Mouse (Mus musculus): ENCODE results near the gene Msx2. TPM values are rescaled to one million over a fixed set of nuclear protein-coding genes. Genes with fewer than 3 reads are reported as not detected.

Gene Msx2
- polyA plus RNA-seq, 1 experiment from 2014 or later: 2.9 TPM

DNA sequence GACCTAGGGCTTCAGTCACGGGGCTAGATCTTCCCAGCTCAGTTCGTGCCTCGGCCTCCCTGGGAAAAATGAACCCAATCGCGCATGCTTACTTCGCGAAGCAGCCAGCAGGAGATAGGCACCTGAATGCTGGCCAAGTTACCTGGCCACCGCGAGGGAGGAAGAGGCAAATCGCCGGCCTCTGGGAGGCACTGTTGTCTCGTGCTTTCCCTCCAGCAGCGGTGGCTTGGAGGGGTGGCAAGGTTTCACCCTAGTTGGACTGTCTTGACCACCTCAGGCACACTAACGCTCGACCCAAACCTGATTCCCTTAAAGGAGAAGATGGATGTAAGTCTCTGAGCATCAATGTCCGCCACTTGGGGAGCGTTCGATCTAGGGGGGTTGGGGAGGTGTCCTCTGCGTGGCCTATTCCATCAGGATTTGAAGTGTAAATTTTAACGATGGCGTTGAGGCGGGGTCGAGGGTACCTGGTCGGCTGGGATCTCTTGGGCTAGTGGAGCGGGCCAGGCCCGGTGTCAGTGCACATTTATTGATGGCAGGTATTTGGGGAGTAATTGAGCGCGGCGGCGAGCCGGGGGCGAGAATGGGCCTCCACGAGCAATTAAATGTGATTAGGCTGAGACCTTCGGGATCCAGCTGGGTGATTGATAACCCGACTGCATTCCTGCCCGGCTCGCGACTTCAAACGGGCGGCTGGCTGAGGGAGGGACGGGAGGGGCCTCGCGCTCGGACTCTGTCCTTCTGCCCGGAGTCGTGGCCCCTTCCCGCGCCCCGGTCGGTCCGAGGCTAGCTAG lies 10.8 kb downstream of the Msx2 start:
- Histone ChIP-seq H3K27me3 (ENCODE audit: control insufficient read depth, insufficient read depth, low read length) (peaks cover 75% of the 10 kb centered on the region), H3K4me2 (replicated peaks) (peak overlapping the region; percentile 59), H3K4me3 (replicated peaks; ENCODE audit: low read length) (peak overlapping the region; percentile 25), H3K4me1 (replicated peaks; ENCODE audit: control insufficient read depth, insufficient read depth, low read length) (peaks cover 15% of the 10 kb centered on the region; the same call in 1 of the 2 replicates), H3K36me3 (replicated peaks; ENCODE audit: control insufficient read depth, insufficient read depth) (no peaks in the 10 kb centered on the region), H3K27ac (no peak overlapping the region), H3K9me3 (ENCODE audit: control insufficient read depth, low read length) (no peaks in the 10 kb centered on the region), H3K9ac (peak overlapping the region; percentile 21; the same call in 1 of the 2 replicates)
- DNase-seq (ENCODE audit: low spot score) (peak; percentile 60), ATAC-seq (ENCODE audit: low FRiP score) (0 out of 2 replicates have a peak, but pooled peaks have one; percentile 35)
- under 1% methylated on average over 51 of the region's 51 CpGs for WGBS

DNA sequence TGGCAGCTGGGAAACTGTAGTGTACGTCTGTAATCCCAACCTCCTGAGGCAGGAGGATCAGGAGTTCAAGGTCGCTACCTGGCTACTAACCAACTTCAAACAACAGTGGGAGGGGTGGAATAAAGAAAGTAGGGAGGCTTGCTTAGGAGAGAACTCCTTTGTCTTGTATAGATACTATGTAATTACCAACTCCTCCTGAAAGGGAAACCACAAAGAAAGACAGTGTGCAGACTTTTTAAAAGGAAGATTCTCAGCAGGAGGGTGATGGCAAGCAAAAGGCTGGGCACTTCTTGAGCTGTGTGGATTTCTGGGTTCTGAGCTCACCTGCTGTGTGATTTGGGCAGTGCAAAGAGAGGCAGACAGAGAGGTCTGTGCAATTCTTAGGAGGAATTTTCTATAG lies 11.5 kb downstream of the Msx2 start:
- ATAC-seq (ENCODE audit: low FRiP score) (no peak), DNase-seq (ENCODE audit: low spot score) (no peak)
- no peaks in the 10 kb centered on the region for H3K9me3 ChIP-seq (ENCODE audit: control insufficient read depth, low read length)
- H3K27ac ChIP-seq: no peak overlapping the region
- peaks cover 15% of the 10 kb centered on the region; the same call in 1 of the 2 replicates for H3K4me1 ChIP-seq (replicated peaks; ENCODE audit: control insufficient read depth, insufficient read depth, low read length)
- H3K4me3 ChIP-seq (replicated peaks; ENCODE audit: low read length): no peak overlapping the region
- 23% methylated on average over 2 of the region's 2 CpGs for WGBS
- H3K4me2 ChIP-seq (replicated peaks): peak overlapping the region; percentile 59; the same call in 1 of the 2 replicates
- no peak overlapping the region for H3K9ac ChIP-seq
- peaks cover 68% of the 10 kb centered on the region for H3K27me3 ChIP-seq (ENCODE audit: control insufficient read depth, insufficient read depth, low read length)
- no peaks in the 10 kb centered on the region for H3K36me3 ChIP-seq (replicated peaks; ENCODE audit: control insufficient read depth, insufficient read depth)

DNA sequence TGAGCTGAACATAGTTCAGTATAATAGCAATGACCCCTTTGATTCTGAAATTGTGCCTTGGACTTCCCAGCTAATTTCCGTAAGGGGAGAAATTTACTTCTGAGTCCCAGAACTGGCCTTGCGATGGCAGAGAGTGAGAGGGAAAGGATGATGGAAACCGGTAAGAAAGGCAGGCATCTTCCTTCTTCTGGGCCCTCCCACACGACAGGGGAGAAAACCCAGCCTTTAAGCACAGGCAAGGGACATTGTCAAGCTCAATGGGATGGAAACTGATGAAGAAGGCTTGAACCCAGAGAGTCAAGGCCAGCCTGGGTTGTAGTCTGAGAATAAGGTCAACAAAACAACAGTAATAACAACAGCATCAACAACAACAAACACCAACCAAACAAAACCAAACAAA lies 14.1 kb downstream of the Msx2 start:
- WGBS: 64% methylated on average over 4 of the region's 4 CpGs
- Histone ChIP-seq H3K36me3 (replicated peaks; ENCODE audit: control insufficient read depth, insufficient read depth) (no peaks in the 10 kb centered on the region), H3K4me1 (replicated peaks; ENCODE audit: control insufficient read depth, insufficient read depth, low read length) (peaks cover 29% of the 10 kb centered on the region; the same call in 1 of the 2 replicates), H3K9ac (no peak overlapping the region), H3K4me2 (replicated peaks) (no peak overlapping the region), H3K9me3 (ENCODE audit: control insufficient read depth, low read length) (no peaks in the 10 kb centered on the region), H3K4me3 (replicated peaks; ENCODE audit: low read length) (no peak overlapping the region), H3K27me3 (ENCODE audit: control insufficient read depth, insufficient read depth, low read length) (peaks cover 44% of the 10 kb centered on the region), H3K27ac (no peak overlapping the region)
- ATAC-seq (ENCODE audit: low FRiP score) (no peak), DNase-seq (ENCODE audit: low spot score) (no peak)

DNA sequence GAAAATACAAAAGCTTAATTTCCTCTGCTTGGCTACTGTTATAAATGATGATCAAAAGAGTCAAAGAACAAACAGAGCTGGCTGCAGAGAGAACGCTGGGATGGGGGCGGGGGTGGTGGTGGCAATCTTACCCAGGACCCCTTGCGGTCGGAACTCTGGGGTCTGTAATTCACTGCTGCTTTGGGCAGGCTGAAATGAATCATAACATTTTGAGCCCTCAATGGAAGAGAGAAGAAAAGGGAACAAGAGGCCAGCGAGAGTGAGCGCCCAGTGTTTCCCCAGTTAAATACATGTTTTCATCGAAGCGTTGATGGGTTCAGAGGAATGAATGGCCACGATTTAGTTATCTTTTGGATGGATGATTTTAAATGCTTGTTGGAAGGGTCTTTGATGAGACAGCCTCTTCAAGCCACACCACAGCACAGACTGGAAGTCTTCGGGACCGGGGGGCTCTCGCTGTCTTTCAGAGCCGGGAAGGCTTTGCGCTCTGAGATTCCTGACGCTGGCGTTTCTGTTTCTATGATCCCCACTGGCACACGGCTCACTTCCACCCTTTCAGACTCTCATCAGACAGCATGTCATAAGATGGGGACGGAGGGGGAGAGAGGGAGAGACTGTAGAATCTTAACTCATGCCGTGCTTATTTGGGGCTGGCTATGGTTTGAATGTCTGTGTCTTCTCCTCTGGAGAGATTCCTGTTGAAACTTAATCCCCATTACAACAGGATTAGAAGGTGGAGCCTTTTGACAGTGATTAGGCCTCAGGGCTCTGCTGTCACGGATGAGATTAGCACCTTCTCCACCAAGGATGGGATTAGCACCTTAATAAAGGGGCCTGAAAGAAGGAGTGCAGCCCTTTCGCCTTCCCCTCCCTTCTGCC lies 17.8 kb downstream of the Msx2 start:
- Histone ChIP-seq H3K9ac (peak overlapping the region; percentile 66), H3K27me3 (ENCODE audit: control insufficient read depth, insufficient read depth, low read length) (peaks cover 8% of the 10 kb centered on the region), H3K4me1 (replicated peaks; ENCODE audit: control insufficient read depth, insufficient read depth, low read length) (peaks cover 14% of the 10 kb centered on the region; the same call in 1 of the 2 replicates), H3K27ac (peak overlapping the region; percentile 47), H3K9me3 (ENCODE audit: control insufficient read depth, low read length) (no peaks in the 10 kb centered on the region), H3K36me3 (replicated peaks; ENCODE audit: control insufficient read depth, insufficient read depth) (no peaks in the 10 kb centered on the region), H3K4me3 (replicated peaks; ENCODE audit: low read length) (peak overlapping the region; percentile 25), H3K4me2 (replicated peaks) (peak overlapping the region; percentile 59)
- DNase-seq (ENCODE audit: low spot score): no peak
- peak; percentile 70; the same call in 1 of the 2 replicates for ATAC-seq (ENCODE audit: low FRiP score)
- WGBS: 4% methylated on average over 21 of the region's 21 CpGs

DNA sequence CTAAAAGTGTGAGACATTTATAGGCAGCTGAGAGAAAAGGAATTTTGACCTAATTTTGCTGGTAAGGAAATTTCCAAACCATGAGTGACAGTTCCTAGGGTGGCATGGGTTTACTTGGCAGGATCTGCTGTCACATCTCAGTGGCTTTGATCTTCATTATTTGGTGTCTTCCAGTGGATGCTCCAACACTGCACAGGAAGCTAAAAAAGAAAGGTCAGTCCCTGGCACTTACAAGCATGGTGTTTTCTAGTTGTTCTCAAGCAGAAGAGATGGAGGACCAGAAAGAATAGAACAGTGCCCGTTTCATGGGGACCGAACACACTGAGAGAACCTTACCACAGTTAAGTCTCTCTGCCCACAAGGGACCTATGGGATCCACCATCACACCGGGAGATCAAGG lies 18.9 kb downstream of the Msx2 start:
- Histone ChIP-seq H3K4me2 (replicated peaks) (no peak overlapping the region), H3K36me3 (replicated peaks; ENCODE audit: control insufficient read depth, insufficient read depth) (no peaks in the 10 kb centered on the region), H3K4me1 (replicated peaks; ENCODE audit: control insufficient read depth, insufficient read depth, low read length) (peaks cover 14% of the 10 kb centered on the region; the same call in 1 of the 2 replicates), H3K9ac (no peak overlapping the region), H3K9me3 (ENCODE audit: control insufficient read depth, low read length) (no peaks in the 10 kb centered on the region), H3K4me3 (replicated peaks; ENCODE audit: low read length) (no peak overlapping the region), H3K27me3 (ENCODE audit: control insufficient read depth, insufficient read depth, low read length) (peaks cover 5% of the 10 kb centered on the region; the same call in 1 of the 2 replicates), H3K27ac (no peak overlapping the region)
- WGBS: 80% methylated on average over 3 of the region's 3 CpGs
- no peak for ATAC-seq (ENCODE audit: low FRiP score)
- DNase-seq (ENCODE audit: low spot score): no peak

DNA sequence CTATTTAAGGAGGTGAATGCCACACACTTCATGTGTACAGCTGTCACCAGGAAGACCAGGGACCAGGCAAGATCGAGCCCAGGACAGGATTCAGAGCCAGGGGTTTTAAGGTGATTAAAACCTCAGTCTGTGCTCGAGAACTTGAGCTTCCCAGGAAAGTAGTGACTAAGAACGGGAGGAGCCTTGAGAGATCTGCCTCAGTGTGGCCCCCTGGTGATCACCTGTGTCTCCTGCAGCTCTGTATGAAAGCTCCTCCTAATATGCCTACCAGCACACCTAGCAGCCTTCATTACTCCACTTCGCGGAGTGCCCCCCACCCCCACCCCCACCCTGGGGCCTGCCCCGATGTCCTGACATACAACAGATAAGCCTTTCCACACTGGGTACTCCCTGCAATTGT lies 25.3 kb downstream of the Msx2 start:
- H3K27me3 ChIP-seq (ENCODE audit: control insufficient read depth, insufficient read depth, low read length): no peaks in the 10 kb centered on the region
- WGBS: 32% methylated on average over 6 of the region's 6 CpGs
- no peak for ATAC-seq (ENCODE audit: low FRiP score)
- peaks cover 1% of the 10 kb centered on the region; the same call in 1 of the 2 replicates for H3K4me1 ChIP-seq (replicated peaks; ENCODE audit: control insufficient read depth, insufficient read depth, low read length)
- no peak overlapping the region for H3K9ac ChIP-seq
- no peak overlapping the region for H3K4me2 ChIP-seq (replicated peaks)
- no peaks in the 10 kb centered on the region for H3K36me3 ChIP-seq (replicated peaks; ENCODE audit: control insufficient read depth, insufficient read depth)
- DNase-seq (ENCODE audit: low spot score): no peak
- no peaks in the 10 kb centered on the region for H3K9me3 ChIP-seq (ENCODE audit: control insufficient read depth, low read length)
- H3K4me3 ChIP-seq (replicated peaks; ENCODE audit: low read length): no peak overlapping the region
- no peak overlapping the region for H3K27ac ChIP-seq

DNA sequence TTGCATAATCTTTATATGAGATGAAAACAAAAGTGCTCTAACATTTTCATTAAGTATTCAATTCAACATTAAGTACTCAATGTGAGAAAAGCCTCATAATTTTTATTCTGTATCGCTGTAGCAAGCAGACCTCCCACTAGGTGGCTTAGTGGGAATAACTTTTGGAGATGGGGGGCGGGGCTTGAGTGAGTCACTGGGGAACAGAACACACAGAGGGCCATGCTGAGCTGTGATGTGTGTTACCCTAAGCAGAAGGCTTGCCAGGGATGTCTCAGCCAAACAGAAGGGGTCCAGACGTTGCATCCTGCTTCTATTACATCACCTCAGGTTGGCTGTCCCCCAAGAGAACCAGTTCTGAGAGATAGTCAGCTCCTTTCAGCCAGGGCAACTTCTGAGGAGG lies 29.3 kb downstream of the Msx2 start:
- Histone ChIP-seq H3K4me1 (replicated peaks; ENCODE audit: control insufficient read depth, insufficient read depth, low read length) (peaks cover 7% of the 10 kb centered on the region), H3K36me3 (replicated peaks; ENCODE audit: control insufficient read depth, insufficient read depth) (no peaks in the 10 kb centered on the region), H3K27ac (no peak overlapping the region), H3K9me3 (ENCODE audit: control insufficient read depth, low read length) (no peaks in the 10 kb centered on the region), H3K4me2 (replicated peaks) (no peak overlapping the region), H3K27me3 (ENCODE audit: control insufficient read depth, insufficient read depth, low read length) (no peaks in the 10 kb centered on the region), H3K9ac (no peak overlapping the region), H3K4me3 (replicated peaks; ENCODE audit: low read length) (no peak overlapping the region)
- 33% methylated on average over 3 of the region's 3 CpGs for WGBS
- DNase-seq (ENCODE audit: low spot score): peak; percentile 37
- ATAC-seq (ENCODE audit: low FRiP score): no peak

DNA sequence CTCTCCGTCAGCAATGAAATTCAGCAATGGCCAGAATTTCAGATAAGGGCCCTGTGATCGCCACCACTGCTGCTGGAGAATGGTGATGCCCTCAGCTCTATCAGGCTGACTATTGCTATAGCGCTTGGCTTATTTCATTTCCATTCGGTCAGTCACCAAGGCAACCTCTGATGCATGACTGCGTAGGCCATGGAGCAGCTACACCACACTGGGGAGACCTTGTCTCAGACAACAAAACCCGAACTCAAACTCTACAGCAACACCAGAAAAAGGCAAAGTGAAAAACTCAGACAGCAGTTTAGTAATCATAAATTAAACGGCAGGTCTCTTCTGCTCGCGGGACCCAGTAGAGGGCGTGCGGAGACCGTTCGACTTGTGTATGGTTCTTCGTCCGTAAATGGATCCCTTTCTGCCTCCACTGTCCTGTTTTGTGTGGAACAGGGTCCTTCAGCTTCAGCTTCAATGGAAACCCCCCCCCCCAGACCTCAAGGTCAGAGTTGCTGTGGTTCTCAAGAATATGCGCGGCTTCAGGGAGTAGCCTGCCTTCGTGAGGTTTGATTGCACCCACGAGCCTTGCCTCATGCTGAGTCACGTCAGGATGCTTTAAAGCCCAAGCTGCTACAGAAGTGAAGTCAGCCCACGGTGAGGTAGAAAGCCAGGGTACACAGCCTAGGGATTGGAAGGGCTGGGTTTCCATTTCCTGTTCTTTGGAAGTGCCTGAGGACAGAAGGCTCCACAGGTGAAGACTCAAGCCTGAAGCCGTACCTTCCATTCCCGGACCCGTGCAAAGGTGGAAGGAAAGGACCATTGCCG lies 30.5 kb downstream of the Msx2 start:
- peak overlapping the region; percentile 50 for H3K4me2 ChIP-seq (replicated peaks)
- H3K36me3 ChIP-seq (replicated peaks; ENCODE audit: control insufficient read depth, insufficient read depth): no peaks in the 10 kb centered on the region
- DNase-seq (ENCODE audit: low spot score) (peak; percentile 79), ATAC-seq (ENCODE audit: low FRiP score) (no peak; the same call in 1 of the 2 replicates)
- no peaks in the 10 kb centered on the region for H3K9me3 ChIP-seq (ENCODE audit: control insufficient read depth, low read length)
- no peaks in the 10 kb centered on the region for H3K27me3 ChIP-seq (ENCODE audit: control insufficient read depth, insufficient read depth, low read length)
- H3K9ac ChIP-seq: no peak overlapping the region
- H3K27ac ChIP-seq: no peak overlapping the region
- 0 out of 2 replicates have a peak overlapping the region, but pooled peaks have one; percentile 3 for H3K4me3 ChIP-seq (replicated peaks; ENCODE audit: low read length)
- peaks cover 7% of the 10 kb centered on the region for H3K4me1 ChIP-seq (replicated peaks; ENCODE audit: control insufficient read depth, insufficient read depth, low read length)
- WGBS: 31% methylated on average over 25 of the region's 25 CpGs
